In the genomic region with DNA sequence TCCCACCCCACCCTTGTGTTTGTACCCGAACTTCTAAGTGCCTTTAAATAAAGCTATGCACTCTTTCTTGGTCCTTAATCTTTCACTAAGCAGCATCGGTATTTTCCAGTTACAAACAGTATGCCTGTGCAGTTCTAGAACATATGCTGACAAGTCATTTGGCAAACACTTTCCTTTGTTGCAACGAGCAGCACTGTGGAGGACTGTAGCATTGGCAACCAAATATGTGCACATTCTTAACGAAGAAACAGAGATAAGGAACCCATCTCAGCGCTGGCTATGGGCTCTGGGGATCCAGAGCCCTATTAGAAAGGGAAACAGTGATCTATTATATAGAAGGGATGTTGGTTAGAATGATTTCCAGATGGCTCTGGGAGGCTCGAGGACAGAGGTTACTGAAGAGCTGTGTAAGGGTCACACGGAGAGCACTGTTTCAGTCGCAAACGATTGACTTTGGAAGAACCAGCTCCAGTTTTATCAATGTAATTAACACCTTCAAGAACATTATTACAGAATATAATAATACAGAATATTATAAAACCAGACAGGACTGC, we compare ENCODE assay signal across 8 mouse cellular contexts.
DNase-seq lines count a peak whose midpoint lies in the region; ATAC-seq lines count a peak whose summit lies in the region.

No protein-coding gene starts in this region.

- peak; percentile 61 for DNase-seq in left cerebral cortex, adult 11 months (ENCODE audit: low spot score)
- no peak for DNase-seq in left cerebral cortex, postnatal 4 days
- DNase-seq in embryo, embryonic 10.5 days (ENCODE audit: low spot score): peak; percentile 61
- DNase-seq in lung, postnatal 10 days: peak; percentile 38
- no peak for DNase-seq in cerebellum, postnatal 14 days
- DNase-seq in midbrain, embryonic 10.5 days (ENCODE audit: low spot score): no peak
- no peak for DNase-seq in spleen, adult 12 weeks (ENCODE audit: low spot score)

- no peaks in the 10 kb centered on the region for H3K9me3 ChIP-seq in heart, embryonic 12.5 days (replicated peaks)
- no peaks in the 10 kb centered on the region for H3K9me3 ChIP-seq in midbrain, embryonic 10.5 days (replicated peaks)

- peak overlapping the region; percentile 58 for H3K27ac ChIP-seq in heart, embryonic 12.5 days (ENCODE audit: poor library complexity, severe bottlenecking)
- no peak overlapping the region for H3K27ac ChIP-seq in midbrain, embryonic 10.5 days (replicated peaks)

- no peak overlapping the region for H3K9ac ChIP-seq in heart, embryonic 12.5 days

- H3K4me3 ChIP-seq in heart, embryonic 12.5 days: no peak overlapping the region
- no peak overlapping the region for H3K4me3 ChIP-seq in midbrain, embryonic 10.5 days

- intact Hi-C loops in left cerebral cortex, postnatal 4 days (cut with DNase I): no loop called here

- WGBS in heart, embryonic 12.5 days: 26% methylated on average over 9 of the region's 9 CpGs
- WGBS in midbrain, embryonic 10.5 days: 75% methylated on average over 9 of the region's 9 CpGs

- peak overlapping the region; percentile 35 for H3K4me2 ChIP-seq in heart, embryonic 12.5 days

- no peaks in the 10 kb centered on the region for H3K36me3 ChIP-seq in heart, embryonic 12.5 days
- H3K36me3 ChIP-seq in midbrain, embryonic 10.5 days: no peaks in the 10 kb centered on the region

- H3K4me1 ChIP-seq in heart, embryonic 12.5 days (replicated peaks): peaks cover 30% of the 10 kb centered on the region
- H3K4me1 ChIP-seq in midbrain, embryonic 10.5 days: peaks cover 5% of the 10 kb centered on the region; the same call in 1 of the 2 replicates

- ATAC-seq in heart, embryonic 12.5 days (ENCODE audit: insufficient number of reproducible peaks, low FRiP score): peak; percentile 48; the same call in 1 of the 2 replicates

- no peaks in the 10 kb centered on the region for H3K27me3 ChIP-seq in heart, embryonic 12.5 days (replicated peaks)
- H3K27me3 ChIP-seq in midbrain, embryonic 10.5 days (ENCODE audit: low read depth, poor library complexity, severe bottlenecking): no peaks in the 10 kb centered on the region

Comparison
In these comparisons a context has a peak if more than half of its experiments do, and no peak if none do; other contexts are left out.
1. DNase-seq: peak in left cerebral cortex, adult 11 months (single experiment), embryo, embryonic 10.5 days (single experiment) and lung, postnatal 10 days (single experiment); none in left cerebral cortex, postnatal 4 days (single experiment), cerebellum, postnatal 14 days (0 of 2), midbrain, embryonic 10.5 days (single experiment) and spleen, adult 12 weeks (single experiment).